Mouse (Mus musculus) hindbrain, embryonic 13.5 days (tissue): ENCODE results near the gene Mrpl24. TPM values are rescaled to one million over a fixed set of nuclear protein-coding genes. Genes with fewer than 3 reads are reported as not detected.

Experiments used
- ATAC-seq: fragments of 200-750 bp; cut with Nextera tagmentation; 2 replicates; pipeline ENCODE4 v1.8.0; 2017; ENCODE audit warnings: moderate TSS enrichment; ENCODE audit not compliant: low FRiP score
- H3K27ac ChIP-seq: fragments of 300-500 bp; sonication (generic); 2 replicates; pipeline ENCODE4 v1.5.1; 2015; ENCODE audit warnings: inconsistent platforms, mild to moderate bottlenecking, moderate library complexity
- H3K27me3 ChIP-seq: fragments of 300-500 bp; sonication (generic); 2 replicates; pipeline ENCODE4 v1.6.1; 2015; ENCODE audit warnings: mild to moderate bottlenecking, inconsistent platforms
- H3K36me3 ChIP-seq: fragments of 300-500 bp; sonication (generic); 2 replicates; pipeline ENCODE4 v1.6.1; 2015; ENCODE audit warnings: mild to moderate bottlenecking, inconsistent platforms
- H3K4me1 ChIP-seq: fragments of 300-500 bp; sonication (generic); replicated peaks from 2 replicates; pipeline ENCODE4 v1.6.1; 2015; ENCODE audit warnings: inconsistent platforms
- H3K4me2 ChIP-seq: fragments of 300-500 bp; sonication (generic); 2 replicates; pipeline ENCODE4 v1.6.1; 2015; ENCODE audit warnings: inconsistent platforms, mild to moderate bottlenecking, moderate library complexity
- H3K4me3 ChIP-seq: fragments of 300-500 bp; sonication (generic); 2 replicates; pipeline ENCODE4 v1.5.1; 2015; ENCODE audit warnings: mild to moderate bottlenecking, inconsistent platforms
- H3K9ac ChIP-seq: fragments of 300-500 bp; sonication (generic); 2 replicates; pipeline ENCODE4 v1.6.1; 2015; ENCODE audit warnings: mild to moderate bottlenecking, inconsistent platforms
- H3K9me3 ChIP-seq: fragments of 300-500 bp; sonication (generic); 2 replicates; pipeline ENCODE4 v1.6.1; 2016; ENCODE audit warnings: inconsistent platforms
- WGBS: fragments of 180-500 bp; shearing (Covaris S2); methylation state at CpG from one replicate; pipeline ENCODE4 v1.1.7; 2015; 5-methylcytosine and 5-hydroxymethylcytosine counted together
- polyA plus RNA-seq: library from polyadenylated mRNA; unstranded; fragments of >200 nt; fragmentation: Nextera tagmentation; extraction: Ambion mirVana; gene quantifications from 2 replicates; pipeline ENCODE4 v1.2.1, GENCODE M21; 2015

Gene Mrpl24
- polyA plus RNA-seq, 1 experiment from 2014 or later = 70.1 TPM

DNA sequence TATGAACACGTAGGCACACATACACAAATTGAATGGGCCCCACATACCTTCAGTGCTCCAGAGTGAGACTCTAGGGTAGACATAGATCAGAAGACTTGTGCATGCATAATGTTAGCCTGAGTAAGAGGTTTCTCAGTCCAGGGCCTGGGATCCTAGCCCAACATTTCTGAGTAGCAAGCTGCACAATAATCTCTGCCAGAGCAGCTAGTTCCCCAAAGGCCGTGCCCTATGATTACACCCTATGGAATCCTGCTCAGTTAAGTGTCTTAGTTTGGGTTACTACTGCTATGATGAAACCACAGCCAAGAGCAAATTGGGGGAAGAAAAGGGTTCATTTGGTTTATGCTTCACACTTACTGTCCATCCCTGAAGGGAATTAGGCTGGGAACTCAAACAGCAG, 23.2 kb downstream of the Mrpl24 start:
- Histone ChIP-seq H3K9me3 (no peaks in the 10 kb centered on the region), H3K4me3 (no peak overlapping the region), H3K4me2 (no peak overlapping the region), H3K27ac (no peak overlapping the region), H3K9ac (no peak overlapping the region), H3K36me3 (peaks cover 61% of the 10 kb centered on the region), H3K27me3 (no peaks in the 10 kb centered on the region), H3K4me1 (peaks cover 32% of the 10 kb centered on the region)
- no peak for ATAC-seq
- 94% methylated on average over 2 of the region's 2 CpGs for WGBS

DNA sequence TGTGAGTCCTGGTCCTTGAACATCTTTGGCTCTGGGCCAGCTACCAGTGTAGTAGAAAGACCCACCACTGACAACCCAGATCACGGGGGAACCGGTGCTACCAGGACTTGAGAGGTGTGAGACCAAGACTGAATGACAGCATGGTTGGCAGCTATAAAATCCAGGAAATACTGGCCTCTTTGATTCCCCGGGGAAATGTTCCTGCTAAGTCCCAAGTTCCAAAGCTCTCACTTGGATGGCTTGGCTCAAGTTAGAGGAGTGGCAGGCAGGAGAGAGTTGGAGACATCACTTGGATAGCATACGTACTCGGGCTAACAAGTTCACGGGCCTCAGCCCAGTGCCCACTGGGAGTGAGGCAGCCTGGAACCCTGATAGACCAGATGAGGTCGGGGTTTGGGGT, 24.3 kb downstream of the Mrpl24 start:
- no peak overlapping the region for H3K4me3 ChIP-seq
- no peak overlapping the region for H3K9ac ChIP-seq
- WGBS = 83% methylated on average over 7 of the region's 7 CpGs
- H3K4me2 ChIP-seq = no peak overlapping the region
- H3K36me3 ChIP-seq = peaks cover 49% of the 10 kb centered on the region
- no peak for ATAC-seq
- no peaks in the 10 kb centered on the region for H3K27me3 ChIP-seq
- H3K9me3 ChIP-seq = no peaks in the 10 kb centered on the region
- H3K27ac ChIP-seq = no peak overlapping the region
- peaks cover 43% of the 10 kb centered on the region for H3K4me1 ChIP-seq

- H3K9ac ChIP-seq = peak overlapping the region; percentile 53; the same call in 1 of the 2 replicates
- 9% methylated on average over 4 of the region's 4 CpGs for WGBS
- H3K9me3 ChIP-seq = no peaks in the 10 kb centered on the region
- peak overlapping the region; percentile 56 for H3K27ac ChIP-seq
- no peaks in the 10 kb centered on the region for H3K27me3 ChIP-seq
- peak; percentile 55 for ATAC-seq
- peaks cover 35% of the 10 kb centered on the region for H3K36me3 ChIP-seq
- H3K4me2 ChIP-seq = no peak overlapping the region
- H3K4me1 ChIP-seq = peaks cover 58% of the 10 kb centered on the region
- no peak overlapping the region for H3K4me3 ChIP-seq
Measured at GRCm38 (mm10) chr3:87944838-87945600, 25.7 kb downstream of the Mrpl24 start.

DNA sequence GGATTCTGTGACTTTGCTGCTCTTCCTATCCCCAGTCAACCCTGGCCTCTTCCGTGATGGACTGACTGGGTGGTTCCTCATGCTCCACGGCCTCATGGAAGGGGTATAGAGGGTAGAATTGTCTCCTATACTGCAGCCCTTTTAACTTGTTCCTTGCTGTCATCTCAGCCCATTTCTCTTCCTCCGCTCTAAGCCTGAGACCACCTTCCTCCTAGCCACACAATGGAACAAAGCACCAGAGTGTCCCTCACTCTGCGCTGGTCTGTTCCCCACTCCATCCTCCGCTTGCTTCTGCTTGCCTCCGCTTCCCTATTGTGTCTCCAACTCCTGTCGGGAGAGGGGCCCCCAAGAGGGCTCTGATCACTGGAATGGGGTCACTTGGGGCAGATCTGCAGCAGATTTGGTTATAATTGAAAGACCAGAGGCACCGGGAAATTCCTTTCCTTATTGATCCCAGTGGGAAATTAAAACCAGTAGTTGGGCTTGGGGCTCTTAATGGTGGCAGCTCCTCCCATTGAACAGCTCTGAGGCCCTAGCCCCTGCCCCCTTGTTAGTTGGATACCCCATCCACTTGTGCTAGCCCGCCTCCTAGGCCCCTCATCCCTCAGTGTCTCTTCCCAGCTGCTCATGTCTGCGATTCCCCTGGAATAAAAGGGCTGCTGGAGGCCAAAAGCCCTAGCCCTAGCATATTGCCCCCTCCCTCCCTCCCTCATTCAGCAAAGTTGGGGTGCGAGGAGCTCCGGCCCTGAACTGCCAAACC, 26.7 kb downstream of the Mrpl24 start:
- Histone ChIP-seq H3K27me3 (no peaks in the 10 kb centered on the region), H3K36me3 (peaks cover 27% of the 10 kb centered on the region), H3K4me1 (peaks cover 64% of the 10 kb centered on the region), H3K9ac (no peak overlapping the region), H3K4me3 (no peak overlapping the region), H3K4me2 (no peak overlapping the region), H3K9me3 (no peaks in the 10 kb centered on the region), H3K27ac (peak overlapping the region; percentile 55)
- WGBS = 8% methylated on average over 12 of the region's 12 CpGs
- no peak for ATAC-seq

DNA sequence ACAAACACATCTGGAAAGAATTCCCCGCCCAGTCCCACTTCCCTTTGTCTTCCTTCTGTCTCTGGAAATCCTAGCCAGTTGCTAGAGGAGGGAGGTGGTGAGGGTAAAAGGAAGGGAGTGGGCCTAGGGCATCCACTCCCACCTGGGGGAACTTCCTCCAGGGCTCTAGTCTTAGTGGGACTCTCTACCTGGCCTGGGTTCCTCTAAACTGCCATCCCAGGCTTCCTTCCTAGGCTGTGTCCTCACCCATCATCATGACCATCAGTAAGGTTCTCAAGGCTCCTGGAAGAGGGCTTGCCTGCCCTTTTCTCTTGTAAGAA, 27.2 kb downstream of the Mrpl24 start:
- ATAC-seq = no peak
- no peak overlapping the region for H3K4me3 ChIP-seq
- no peaks in the 10 kb centered on the region for H3K9me3 ChIP-seq
- H3K4me2 ChIP-seq = no peak overlapping the region
- no peaks in the 10 kb centered on the region for H3K27me3 ChIP-seq
- peak overlapping the region; percentile 35; the same call in 1 of the 2 replicates for H3K9ac ChIP-seq
- peaks cover 22% of the 10 kb centered on the region for H3K36me3 ChIP-seq
- peaks cover 69% of the 10 kb centered on the region for H3K4me1 ChIP-seq
- WGBS = 36% methylated on average over 1 of the region's 1 CpGs
- H3K27ac ChIP-seq = peak overlapping the region; percentile 55

- 5% methylated on average over 26 of the region's 26 CpGs for WGBS
- Histone ChIP-seq H3K4me2 (peak overlapping the region; percentile 59), H3K9ac (peak overlapping the region; percentile 68), H3K4me1 (peaks cover 76% of the 10 kb centered on the region), H3K27ac (peak overlapping the region; percentile 55; the same call in 1 of the 2 replicates), H3K9me3 (no peaks in the 10 kb centered on the region), H3K4me3 (peak overlapping the region; percentile 36), H3K36me3 (peaks cover 14% of the 10 kb centered on the region), H3K27me3 (no peaks in the 10 kb centered on the region)
- ATAC-seq = peak; percentile 0; the same call in 1 of the 2 replicates
Measured at GRCm38 (mm10) chr3:87947056-87947810, 27.9 kb downstream of the Mrpl24 start.

- 0% methylated on average over 16 of the region's 17 CpGs for WGBS
- Histone ChIP-seq H3K4me3 (peak overlapping the region; percentile 36), H3K27me3 (no peaks in the 10 kb centered on the region), H3K4me1 (peaks cover 82% of the 10 kb centered on the region), H3K36me3 (peaks cover 9% of the 10 kb centered on the region; the same call in 1 of the 2 replicates), H3K9me3 (no peaks in the 10 kb centered on the region), H3K4me2 (peak overlapping the region; percentile 59), H3K9ac (peak overlapping the region; percentile 68), H3K27ac (peak overlapping the region; percentile 23; the same call in 1 of the 2 replicates)
- ATAC-seq = peak; percentile 9; the same call in 1 of the 2 replicates
Measured at GRCm38 (mm10) chr3:87947811-87948199, 28.5 kb downstream of the Mrpl24 start.

- H3K4me1 ChIP-seq = peaks cover 85% of the 10 kb centered on the region
Measured at GRCm38 (mm10) chr3:87948378-87949265, 29.3 kb downstream of the Mrpl24 start, which contains the start of gene Crabp2. Crabp2 (plus strand) TSS chr3:87948666.

GRCm38 (mm10) chr3:87949266-87949954, 30.1 kb downstream of the Mrpl24 start:
- H3K9ac ChIP-seq = peak overlapping the region; percentile 68
- peak overlapping the region; percentile 59 for H3K4me2 ChIP-seq
- no peaks in the 10 kb centered on the region for H3K27me3 ChIP-seq
- peak overlapping the region; percentile 71 for H3K27ac ChIP-seq
- H3K4me1 ChIP-seq = peaks cover 84% of the 10 kb centered on the region
- H3K9me3 ChIP-seq = no peaks in the 10 kb centered on the region
- WGBS = 7% methylated on average over 16 of the region's 16 CpGs
- peak overlapping the region; percentile 36 for H3K4me3 ChIP-seq
- ATAC-seq = no peak
- H3K36me3 ChIP-seq = no peaks in the 10 kb centered on the region

More at GRCm38 (mm10) chr3:87948378-87949265, 29.3 kb downstream of the Mrpl24 start, which contains the start of gene Crabp2:
- Histone ChIP-seq H3K36me3 (0 out of 2 replicates have a peak, but pooled peaks cover 1% of the 10 kb centered on the region), H3K4me2 (peak within 1 kb of the TSS; percentile 59), H3K9me3 (no peaks in the 10 kb centered on the region), H3K9ac (peak within 1 kb of the TSS; percentile 68), H3K4me3 (peak within 1 kb of the TSS; percentile 36), H3K27ac (peak within 1 kb of the TSS; percentile 71), H3K27me3 (no peaks in the 10 kb centered on the region)
- under 1% methylated on average over 35 of the region's 35 CpGs for WGBS
- ATAC-seq = 0 out of 2 replicates have a peak, but pooled peaks have one; percentile 2

DNA sequence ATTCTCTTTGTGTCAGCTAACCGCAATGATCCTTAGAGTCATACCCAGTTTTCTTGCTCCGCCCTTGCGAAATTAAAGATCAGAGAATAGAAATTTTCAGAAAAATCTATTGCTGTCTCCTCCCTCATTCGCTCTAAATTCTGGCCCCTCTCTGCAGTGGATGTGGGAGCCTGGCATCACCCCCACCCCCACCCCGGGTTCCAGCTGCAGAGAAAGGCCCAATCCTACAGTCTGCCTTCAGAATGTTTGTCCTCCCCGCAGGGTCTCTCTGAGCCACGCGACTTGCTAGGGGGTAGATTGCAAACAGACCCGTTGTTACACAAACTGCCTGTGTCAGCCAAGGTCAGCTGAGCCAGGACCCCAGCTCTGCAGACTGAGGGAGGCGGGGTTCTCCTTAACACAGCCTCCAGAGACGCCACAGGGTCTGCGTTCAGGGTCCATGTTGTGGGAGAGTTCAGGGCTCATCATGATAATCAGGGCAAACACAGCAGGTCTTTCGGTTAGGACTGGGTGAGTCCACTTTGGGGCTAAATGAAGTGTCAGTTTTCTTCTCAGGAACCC, 30.7 kb downstream of the Mrpl24 start:
- Histone ChIP-seq H3K9ac (peak overlapping the region; percentile 65), H3K27me3 (no peaks in the 10 kb centered on the region), H3K36me3 (no peaks in the 10 kb centered on the region), H3K4me3 (peak overlapping the region; percentile 36), H3K9me3 (no peaks in the 10 kb centered on the region), H3K27ac (peak overlapping the region; percentile 71), H3K4me2 (peak overlapping the region; percentile 59), H3K4me1 (peaks cover 77% of the 10 kb centered on the region)
- ATAC-seq = no peak
- 6% methylated on average over 13 of the region's 13 CpGs for WGBS
